Mouse (Mus musculus) liver, embryonic 16.5 days (tissue): ENCODE results near the gene Il27. TPM values are rescaled to one million over a fixed set of nuclear protein-coding genes. Genes with fewer than 3 reads are reported as not detected.
"Not testable (repeated sequence)": the region's sequence is repeated elsewhere in the genome, so short reads cannot be mapped to it uniquely, and the experiment has no call there.

Source experiments
- ATAC-seq: fragments of 200-750 bp; cut with Nextera tagmentation; 2 replicates; pipeline ENCODE4 v1.8.0; 2017; ENCODE audit warnings: low read depth, mild to moderate bottlenecking, moderate number of reproducible peaks, moderate library complexity
- H3K27ac ChIP-seq: fragments of 300-500 bp; sonication (generic); 2 replicates; pipeline ENCODE4 v1.5.1; 2014; ENCODE audit warnings: mild to moderate bottlenecking, low read length
- H3K27me3 ChIP-seq: fragments of 300-500 bp; sonication (generic); 2 replicates; pipeline ENCODE4 v1.6.1; 2014; ENCODE audit warnings: low read depth, low read length, mixed read lengths; ENCODE audit not compliant: control insufficient read depth, insufficient read depth
- H3K36me3 ChIP-seq: fragments of 300-500 bp; sonication (generic); 2 replicates; pipeline ENCODE4 v1.6.1; 2014; ENCODE audit warnings: mild to moderate bottlenecking; ENCODE audit not compliant: control insufficient read depth, insufficient read depth
- H3K4me1 ChIP-seq: fragments of 300-500 bp; sonication (generic); 2 replicates; pipeline ENCODE4 v1.6.1; 2014; ENCODE audit warnings: low read depth, low read length, mixed read lengths; ENCODE audit not compliant: control insufficient read depth
- H3K4me2 ChIP-seq: fragments of 300-500 bp; sonication (generic); 2 replicates; pipeline ENCODE4 v1.6.1; 2014; ENCODE audit warnings: low read depth, low read length, mixed read lengths
- H3K4me3 ChIP-seq: fragments of 300-500 bp; sonication (generic); 2 replicates; pipeline ENCODE4 v1.5.1; 2014; ENCODE audit warnings: low read depth, mild to moderate bottlenecking, low read length
- H3K9ac ChIP-seq: fragments of 300-500 bp; sonication (generic); 2 replicates; pipeline ENCODE4 v1.6.1; 2014; ENCODE audit warnings: low read depth, low read length
- H3K9me3 ChIP-seq: fragments of 300-500 bp; sonication (generic); replicated peaks from 2 replicates; pipeline ENCODE4 v1.6.1; 2016; ENCODE audit warnings: low read length; ENCODE audit not compliant: control insufficient read depth
- WGBS: fragments of 180-500 bp; shearing (Covaris S2); extraction: QIAGEN DNeasy Blood & Tissue Kit; methylation state at CpG from one replicate; pipeline ENCODE4 v1.1.7; 2014; ENCODE audit not compliant: insufficient replicate concordance; 5-methylcytosine and 5-hydroxymethylcytosine counted together
- polyA plus RNA-seq: library from polyadenylated mRNA; unstranded; fragments of >200 nt; fragmentation: Nextera tagmentation; extraction: Ambion mirVana; gene quantifications from 2 replicates; pipeline ENCODE4 v1.2.1, GENCODE M21; 2015

The Il27 gene
- 0.09 and 0.27 TPM in 2 replicates for polyA plus RNA-seq

DNA sequence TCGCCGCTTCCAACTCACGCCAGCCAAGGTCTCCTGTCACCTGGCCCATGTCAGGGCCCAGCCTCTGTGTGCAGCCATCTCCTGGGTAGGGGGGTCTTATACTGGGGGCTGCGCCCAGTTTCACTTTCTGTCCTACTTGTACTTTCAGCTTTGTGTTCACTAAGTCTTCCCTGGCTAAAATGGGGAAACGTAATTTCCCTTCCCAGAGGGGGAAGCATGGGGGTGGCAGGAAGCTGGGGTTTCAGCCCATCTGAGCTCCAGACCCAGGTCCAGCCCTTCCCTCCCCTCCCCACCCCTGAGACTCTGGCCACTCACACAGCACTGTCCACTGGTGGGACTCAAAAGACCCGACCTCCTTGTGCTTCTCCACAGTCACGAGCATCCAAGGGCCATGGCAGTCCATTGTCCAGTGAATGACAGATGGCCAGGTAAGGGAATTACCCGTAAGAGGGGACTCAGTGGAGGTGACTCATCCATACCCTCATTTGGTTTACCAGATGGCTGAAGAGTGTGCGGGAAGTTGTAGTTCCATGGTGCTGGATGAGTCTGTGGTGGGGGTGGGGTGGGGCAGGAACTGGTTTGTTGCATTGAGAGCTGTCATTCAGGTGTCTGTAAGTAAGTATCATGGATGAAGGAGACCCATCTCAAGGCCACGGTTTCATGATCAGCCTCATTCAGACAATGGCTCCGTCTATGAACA, at the start of gene Il27:
Gene Il27, minus strand, starts transcription at position 80 of the 700 bp plus-strand sequence.
- no peak for ATAC-seq
- Histone ChIP-seq H3K4me1 (no peaks in the 10 kb centered on the region; the same call in 1 of the 2 replicates), H3K27me3 (no peaks in the 10 kb centered on the region; the same call in 1 of the 2 replicates), H3K36me3 (no peaks in the 10 kb centered on the region), H3K4me2 (peak within 1 kb of the TSS; percentile 18; the same call in 1 of the 2 replicates), H3K9ac (no peak within 1 kb of the TSS), H3K27ac (no peak within 1 kb of the TSS), H3K9me3 (no peaks in the 10 kb centered on the region), H3K4me3 (no peak within 1 kb of the TSS)
- 52% methylated on average over 11 of the region's 11 CpGs for WGBS

- Histone ChIP-seq H3K9ac (no peak overlapping the region), H3K27ac (no peak overlapping the region), H3K4me2 (no peak overlapping the region), H3K4me1 (peaks cover 7% of the 10 kb centered on the region), H3K4me3 (no peak overlapping the region), H3K9me3 (no peaks in the 10 kb centered on the region), H3K27me3 (no peaks in the 10 kb centered on the region), H3K36me3 (no peaks in the 10 kb centered on the region)
- 51% methylated on average over 3 of the region's 3 CpGs for WGBS
- no peak for ATAC-seq
Observed at GRCm38 (mm10) chr7:126644345-126644744, 49.6 kb upstream of the Il27 start.

- not testable (repeated sequence) for H3K9me3 ChIP-seq, H3K27ac ChIP-seq, H3K36me3 ChIP-seq, H3K4me3 ChIP-seq, H3K9ac ChIP-seq, H3K4me1 ChIP-seq, H3K27me3 ChIP-seq, H3K4me2 ChIP-seq
- 52% methylated on average over 3 of the region's 3 CpGs for WGBS
- 0 out of 2 replicates have a peak, but pooled peaks have one; percentile 7 for ATAC-seq
Observed at GRCm38 (mm10) chr7:126643244-126643617, 48.5 kb upstream of the Il27 start.

DNA sequence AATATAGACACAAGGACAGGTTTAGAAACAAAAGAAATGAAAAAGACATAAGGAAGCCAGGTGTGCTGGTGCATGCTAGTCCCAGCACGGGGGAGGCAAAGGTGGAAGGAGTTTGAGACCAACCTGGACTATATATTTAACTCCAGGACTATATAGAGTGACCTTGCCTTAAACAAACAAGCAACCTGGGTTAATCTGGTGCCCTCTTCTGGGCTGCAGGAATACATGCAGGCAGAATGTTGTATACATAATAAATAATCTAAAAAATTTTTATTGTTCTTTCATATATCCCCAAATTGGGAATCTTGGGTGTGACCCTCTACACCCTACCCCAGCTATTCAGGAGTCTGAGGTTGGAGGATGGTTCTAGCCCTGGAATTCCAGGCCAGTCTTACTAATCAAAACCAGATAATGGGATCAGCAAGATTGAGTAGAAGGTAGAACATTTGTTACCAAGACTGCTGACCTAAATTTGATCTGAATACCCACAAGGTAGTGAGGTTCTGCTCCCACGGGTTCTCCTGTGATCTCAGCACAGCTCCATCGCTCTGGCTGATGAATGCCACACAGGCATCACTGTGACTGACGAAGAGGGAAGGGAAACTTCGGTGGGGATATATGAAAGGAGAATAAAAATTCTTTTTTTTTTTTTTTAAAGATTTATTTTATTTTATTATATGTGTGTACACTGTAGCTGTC, 48.0 kb upstream of the Il27 start:
- Histone ChIP-seq H3K4me2 (no peak overlapping the region), H3K27ac (no peak overlapping the region), H3K27me3 (no peaks in the 10 kb centered on the region), H3K36me3 (no peaks in the 10 kb centered on the region), H3K9me3 (no peaks in the 10 kb centered on the region), H3K4me1 (no peaks in the 10 kb centered on the region; the same call in 1 of the 2 replicates), H3K4me3 (no peak overlapping the region), H3K9ac (no peak overlapping the region)
- 50% methylated on average over 5 of the region's 5 CpGs for WGBS
- ATAC-seq: no peak

DNA sequence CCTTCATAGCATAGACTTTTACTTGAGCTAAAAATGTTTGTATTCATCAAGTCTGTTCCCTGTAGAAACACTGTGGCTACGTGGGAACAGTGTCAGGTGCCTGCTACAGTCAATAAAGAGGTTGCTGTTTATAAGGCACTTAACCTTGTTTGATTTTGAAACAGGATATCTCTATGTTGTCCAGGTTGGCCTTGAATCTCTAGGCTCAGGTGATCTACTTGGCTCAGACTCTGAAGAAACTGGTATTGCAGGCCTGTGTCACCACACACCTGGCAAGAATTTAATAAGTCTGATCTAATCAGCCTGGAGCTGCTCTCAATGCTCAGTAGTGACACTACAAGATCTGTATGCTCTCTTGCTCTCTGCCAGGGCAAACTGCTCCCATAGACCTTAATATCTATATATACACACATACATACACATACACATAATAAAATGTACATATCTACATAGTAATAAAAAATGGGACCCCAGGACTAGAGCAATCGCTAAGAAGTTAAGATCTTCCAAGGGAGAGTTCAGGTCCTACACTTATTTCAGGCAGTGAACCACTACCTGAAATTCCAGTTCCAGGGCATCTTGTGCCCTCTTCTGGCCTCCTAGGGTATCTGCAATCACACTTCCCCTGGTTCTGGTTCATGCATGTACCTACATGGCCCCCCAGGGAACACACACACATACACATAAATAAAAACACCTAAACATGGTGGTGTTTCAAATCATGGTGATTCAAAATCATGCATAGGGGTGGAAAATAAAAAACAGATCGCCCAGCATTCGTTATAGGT, 42.2 kb upstream of the Il27 start:
- Histone ChIP-seq H3K4me2 (no peak overlapping the region), H3K27ac (no peak overlapping the region), H3K9me3 (no peaks in the 10 kb centered on the region), H3K9ac (no peak overlapping the region), H3K36me3 (no peaks in the 10 kb centered on the region), H3K4me3 (no peak overlapping the region), H3K4me1 (no peaks in the 10 kb centered on the region), H3K27me3 (no peaks in the 10 kb centered on the region)
- 5% methylated on average over 4 of the region's 4 CpGs for WGBS
- 0 out of 2 replicates have a peak, but pooled peaks have one; percentile 27 for ATAC-seq

- Histone ChIP-seq H3K27me3 (no peaks in the 10 kb centered on the region), H3K9ac (no peak overlapping the region), H3K9me3 (no peaks in the 10 kb centered on the region), H3K4me3 (no peak overlapping the region), H3K4me2 (no peak overlapping the region), H3K36me3 (no peaks in the 10 kb centered on the region), H3K4me1 (no peaks in the 10 kb centered on the region), H3K27ac (no peak overlapping the region)
- no peak for ATAC-seq
Observed at GRCm38 (mm10) chr7:126635375-126635774, 40.6 kb upstream of the Il27 start.

GRCm38 (mm10) chr7:126632478-126632877, 37.7 kb upstream of the Il27 start:
- no peaks in the 10 kb centered on the region for H3K36me3 ChIP-seq
- no peaks in the 10 kb centered on the region for H3K27me3 ChIP-seq
- WGBS: 23% methylated on average over 2 of the region's 2 CpGs
- H3K4me2 ChIP-seq: no peak overlapping the region
- no peak overlapping the region for H3K27ac ChIP-seq
- no peaks in the 10 kb centered on the region for H3K4me1 ChIP-seq
- no peak for ATAC-seq
- no peak overlapping the region for H3K4me3 ChIP-seq
- H3K9me3 ChIP-seq: no peaks in the 10 kb centered on the region
- H3K9ac ChIP-seq: no peak overlapping the region

DNA sequence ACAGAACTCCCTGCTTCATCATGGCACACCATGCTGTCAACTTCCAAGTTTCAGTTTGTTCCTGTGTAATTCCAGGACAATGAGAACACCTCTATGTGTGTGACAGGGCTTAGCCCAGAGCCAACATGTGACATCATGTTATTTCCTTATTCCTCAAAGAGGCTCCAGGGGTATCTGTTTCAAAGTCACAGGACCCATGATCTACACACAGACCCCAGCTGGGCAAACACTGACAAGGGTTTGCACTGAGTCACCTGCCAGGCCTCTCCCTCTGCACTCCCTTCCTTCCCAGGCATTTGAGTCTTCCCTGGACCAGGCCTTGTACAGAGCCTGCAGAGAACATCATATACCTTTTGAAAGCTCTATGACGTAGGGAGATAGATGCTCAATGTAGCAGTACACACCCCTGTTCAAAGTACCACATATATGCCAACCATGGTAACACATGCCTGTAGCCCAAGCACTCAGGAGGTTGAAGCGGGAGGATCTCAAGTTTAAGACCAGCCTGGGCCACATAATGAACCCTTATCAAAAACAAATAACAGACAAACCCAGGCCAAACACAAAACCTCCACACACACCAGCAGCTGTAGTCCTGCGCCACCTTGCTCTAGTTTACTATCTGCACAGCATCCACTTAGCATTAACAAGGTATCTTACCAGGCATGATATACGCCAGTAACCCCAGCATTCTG, 36.2 kb upstream of the Il27 start, which contains the start of gene Nupr1:
Gene Nupr1, minus strand, starts transcription at position 38 of the 695 bp plus-strand sequence.
- no peak for ATAC-seq
- Histone ChIP-seq H3K4me2 (no peak within 1 kb of the TSS), H3K36me3 (no peaks in the 10 kb centered on the region), H3K9me3 (no peaks in the 10 kb centered on the region), H3K4me1 (no peaks in the 10 kb centered on the region; the same call in 1 of the 2 replicates), H3K27me3 (no peaks in the 10 kb centered on the region), H3K27ac (no peak within 1 kb of the TSS), H3K4me3 (no peak within 1 kb of the TSS), H3K9ac (no peak within 1 kb of the TSS)
- 61% methylated on average over 4 of the region's 4 CpGs for WGBS
